Mouse (Mus musculus) frontal cortex, postnatal 10 days (tissue): ENCODE results near the gene Rassf1.
"Not testable (repeated sequence)": the region's sequence is repeated elsewhere in the genome, so short reads cannot be mapped to it uniquely, and the experiment has no call there.

Experiments
- DNase-seq, 2 experiments: peaks; one replicate each; pipeline ENCODE4 v3.0.0; 2022; ENCODE audit warnings: low spot score in 2 of 2, mixed read lengths in 1 of 2

Rassf1 gene

GRCm38 (mm10) chr9:107556346-107556745 lies 5.0 kb downstream of the Rassf1 start:
- DNase-seq = no peak

- DNase-seq = peak; percentile 91 to 93
These were observed 11.8 kb downstream of the Rassf1 start, which contains the start of gene Tusc2 for GRCm38 (mm10) chr9:107563029-107563581. TSS of gene Tusc2 (plus strand) at chr9:107563255.

GRCm38 (mm10) chr9:107565556-107565955 lies 14.2 kb downstream of the Rassf1 start:
- not testable (repeated sequence) for DNase-seq

- peak in 1 of 2 experiments; percentile 67 for DNase-seq
These were observed 14.8 kb downstream of the Rassf1 start for GRCm38 (mm10) chr9:107566041-107566709.

- DNase-seq = no peak
These were observed 15.5 kb downstream of the Rassf1 start for GRCm38 (mm10) chr9:107566855-107567254.

- DNase-seq = no peak
These were observed 16.5 kb downstream of the Rassf1 start, which contains the start of gene Hyal2 for GRCm38 (mm10) chr9:107567702-107568319. TSS of gene Hyal2 (plus strand) at chr9:107567945.

- peak; percentile 77 to 82 for DNase-seq
These were observed 17.2 kb downstream of the Rassf1 start for GRCm38 (mm10) chr9:107568331-107569261.

- no peak for DNase-seq
These were observed 17.9 kb downstream of the Rassf1 start for GRCm38 (mm10) chr9:107569270-107569669.

GRCm38 (mm10) chr9:107570016-107570415 lies 18.7 kb downstream of the Rassf1 start:
- DNase-seq = no peak

- DNase-seq = no peak
These were observed 19.5 kb downstream of the Rassf1 start for GRCm38 (mm10) chr9:107570845-107571244.

GRCm38 (mm10) chr9:107571534-107572326 lies 20.4 kb downstream of the Rassf1 start:
- DNase-seq = no peak

- DNase-seq = no peak
These were observed 20.9 kb downstream of the Rassf1 start for GRCm38 (mm10) chr9:107572327-107572662.

GRCm38 (mm10) chr9:107573774-107574173 lies 22.4 kb downstream of the Rassf1 start:
- DNase-seq = not testable (repeated sequence)

GRCm38 (mm10) chr9:107575579-107576356 lies 24.4 kb downstream of the Rassf1 start:
- no peak for DNase-seq

- no peak for DNase-seq
These were observed 25.2 kb downstream of the Rassf1 start, which contains the start of gene Hyal1 for GRCm38 (mm10) chr9:107576357-107577107. TSS of gene Hyal1 (plus strand) at chr9:107576927.

GRCm38 (mm10) chr9:107577871-107578270 lies 26.5 kb downstream of the Rassf1 start:
- DNase-seq = no peak

GRCm38 (mm10) chr9:107578587-107578986 lies 27.2 kb downstream of the Rassf1 start, which contains the start of gene Naa80:
TSS of gene Naa80 (plus strand) at chr9:107578887.
- DNase-seq = no peak

- no peak for DNase-seq
These were observed 27.9 kb downstream of the Rassf1 start for GRCm38 (mm10) chr9:107579023-107579900.
